Mouse (Mus musculus) heart, embryonic 15.5 days (tissue): ENCODE measurements around the gene Ndufab1. TPM values are rescaled to one million over a fixed set of nuclear protein-coding genes. Genes with fewer than 3 reads are reported as not detected.

Experiments
- ATAC-seq: fragments of 200-750 bp; cut with Nextera tagmentation; replicated peaks from 2 replicates; pipeline ENCODE4 v1.8.0; 2017; ENCODE audit warnings: low read depth, moderate TSS enrichment; ENCODE audit not compliant: insufficient number of reproducible peaks, insufficient read depth, low FRiP score
- H3K27ac ChIP-seq: fragments of 300-500 bp; sonication (generic); 2 replicates; pipeline ENCODE4 v1.5.1; 2015; ENCODE audit warnings: mild to moderate bottlenecking, inconsistent platforms
- H3K27me3 ChIP-seq: fragments of 300-500 bp; sonication (generic); 2 replicates; pipeline ENCODE4 v1.6.1; 2015; ENCODE audit warnings: inconsistent platforms
- H3K36me3 ChIP-seq: fragments of 300-500 bp; sonication (generic); 2 replicates; pipeline ENCODE4 v1.6.1; 2015; ENCODE audit warnings: mild to moderate bottlenecking, inconsistent platforms
- H3K4me1 ChIP-seq: fragments of 300-500 bp; sonication (generic); replicated peaks from 2 replicates; pipeline ENCODE4 v1.6.1; 2015; ENCODE audit warnings: inconsistent platforms
- H3K4me2 ChIP-seq: fragments of 300-500 bp; sonication (generic); 2 replicates; pipeline ENCODE4 v1.6.1; 2015; ENCODE audit warnings: inconsistent platforms, mild to moderate bottlenecking, moderate library complexity
- H3K4me3 ChIP-seq: fragments of 300-500 bp; sonication (generic); 2 replicates; pipeline ENCODE4 v1.5.1; 2015; ENCODE audit warnings: mild to moderate bottlenecking, inconsistent platforms
- H3K9ac ChIP-seq: fragments of 300-500 bp; sonication (generic); 2 replicates; pipeline ENCODE4 v1.6.1; 2015; ENCODE audit warnings: mild to moderate bottlenecking, inconsistent platforms
- H3K9me3 ChIP-seq: fragments of 300-500 bp; sonication (generic); replicated peaks from 2 replicates; pipeline ENCODE4 v1.6.1; 2016; ENCODE audit warnings: inconsistent platforms
- WGBS: fragments of 180-500 bp; shearing (Covaris S2); methylation state at CpG from one replicate; pipeline ENCODE4 v1.1.7; 2015; ENCODE audit warnings: mixed read lengths; 5-methylcytosine and 5-hydroxymethylcytosine counted together
- polyA plus RNA-seq: library from polyadenylated mRNA; unstranded; fragments of >200 nt; fragmentation: Nextera tagmentation; extraction: Ambion mirVana; gene quantifications from 2 replicates; pipeline ENCODE4 v1.2.1, GENCODE M21; 2015

The Ndufab1 gene
- polyA plus RNA-seq, result 1,227 and 1,553 TPM in 2 replicates

DNA sequence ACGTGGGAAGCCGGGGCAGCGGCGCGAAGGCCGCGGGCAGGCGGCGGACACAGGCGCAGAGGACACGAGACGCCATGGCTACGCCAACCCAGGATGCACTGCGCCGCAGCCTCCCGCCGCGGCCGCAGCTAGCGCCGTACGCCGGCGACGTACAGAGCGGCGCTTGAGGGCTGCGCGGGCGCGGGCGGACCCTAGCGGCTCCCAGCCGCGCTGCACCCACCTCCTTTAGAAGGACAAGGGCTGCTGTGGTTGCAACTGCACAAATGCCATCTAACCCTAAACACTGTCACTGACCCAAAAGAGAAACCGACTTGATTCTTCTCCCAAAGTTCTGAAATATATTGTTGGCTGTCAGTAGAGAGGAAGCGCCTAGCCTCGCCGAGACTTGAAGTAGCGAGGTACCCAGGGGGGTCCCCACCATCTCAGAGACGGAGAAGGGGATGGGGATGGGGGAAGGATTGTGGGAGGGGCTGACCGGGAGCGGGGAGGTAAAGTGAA, at the start of gene Ndufab1:
Ndufab1 (minus strand) TSS at position 140 of the 498 bp plus-strand sequence.
- no peaks in the 10 kb centered on the region for H3K27me3 ChIP-seq
- H3K9me3 ChIP-seq, result no peaks in the 10 kb centered on the region
- peak; percentile 98 for ATAC-seq
- peaks cover 25% of the 10 kb centered on the region for H3K4me1 ChIP-seq
- H3K4me3 ChIP-seq, result peak within 1 kb of the TSS; percentile 77
- peaks cover 18% of the 10 kb centered on the region for H3K36me3 ChIP-seq
- peak within 1 kb of the TSS; percentile 79 for H3K27ac ChIP-seq
- WGBS, result under 1% methylated on average over 37 of the region's 43 CpGs
- peak within 1 kb of the TSS; percentile 93 for H3K9ac ChIP-seq
- H3K4me2 ChIP-seq, result peak within 1 kb of the TSS; percentile 83

- Histone ChIP-seq H3K4me1 (no peaks in the 10 kb centered on the region), H3K27me3 (no peaks in the 10 kb centered on the region), H3K36me3 (peaks cover 80% of the 10 kb centered on the region), H3K9ac (no peak overlapping the region), H3K27ac (no peak overlapping the region), H3K4me2 (no peak overlapping the region), H3K4me3 (no peak overlapping the region), H3K9me3 (no peaks in the 10 kb centered on the region)
- no peak for ATAC-seq
Observed at GRCm38 (mm10) chr7:122140991-122141390, 39.3 kb upstream of the Ndufab1 start.

DNA sequence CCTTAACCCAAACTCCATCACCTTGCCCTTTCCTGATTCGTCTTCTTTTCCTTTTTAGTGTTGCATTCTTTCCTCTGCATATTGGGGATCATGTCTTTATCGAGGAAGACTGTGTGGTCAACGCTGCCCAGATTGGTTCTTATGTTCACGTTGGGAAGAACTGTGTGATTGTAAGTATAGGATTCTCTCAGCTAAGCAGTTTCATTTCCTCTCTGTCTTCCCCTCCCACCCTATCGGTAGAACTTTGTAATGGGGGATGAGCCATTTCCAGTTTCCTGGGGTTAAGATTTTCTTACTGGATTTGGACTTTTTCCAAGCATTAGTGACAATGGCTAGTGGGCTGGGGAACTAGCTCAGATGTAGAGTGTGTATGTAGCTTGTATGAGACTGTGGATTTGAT, 36.5 kb upstream of the Ndufab1 start:
- H3K4me2 ChIP-seq, result no peak overlapping the region
- no peaks in the 10 kb centered on the region for H3K9me3 ChIP-seq
- peaks cover 7% of the 10 kb centered on the region for H3K4me1 ChIP-seq
- H3K27ac ChIP-seq, result no peak overlapping the region
- WGBS, result 87% methylated on average over 5 of the region's 5 CpGs
- ATAC-seq, result no peak
- H3K36me3 ChIP-seq, result peaks cover 71% of the 10 kb centered on the region
- H3K9ac ChIP-seq, result no peak overlapping the region
- H3K4me3 ChIP-seq, result no peak overlapping the region
- no peaks in the 10 kb centered on the region for H3K27me3 ChIP-seq

DNA sequence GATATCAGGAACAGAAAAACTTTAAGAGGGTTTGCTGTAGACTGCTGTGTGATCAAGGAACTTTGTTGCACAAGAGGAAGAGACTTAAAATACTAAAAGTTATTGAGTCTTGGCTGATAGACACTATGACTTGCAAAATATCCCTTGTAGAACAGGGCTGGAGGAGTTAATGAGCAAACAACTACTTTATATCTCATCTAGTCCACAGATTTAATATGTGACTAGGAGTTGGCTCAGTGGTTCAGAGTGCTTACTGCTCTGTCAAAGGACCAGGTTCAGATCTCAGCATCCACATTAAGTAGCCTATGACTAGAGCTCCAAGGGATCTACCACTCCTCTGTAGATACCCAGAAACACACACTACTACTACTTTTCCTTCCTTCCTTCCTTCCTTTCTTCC, 35.4 kb upstream of the Ndufab1 start:
- Histone ChIP-seq H3K9ac (no peak overlapping the region), H3K4me2 (no peak overlapping the region), H3K4me3 (no peak overlapping the region), H3K36me3 (peaks cover 66% of the 10 kb centered on the region), H3K27ac (no peak overlapping the region), H3K27me3 (no peaks in the 10 kb centered on the region), H3K4me1 (peaks cover 10% of the 10 kb centered on the region), H3K9me3 (no peaks in the 10 kb centered on the region)
- ATAC-seq, result no peak

DNA sequence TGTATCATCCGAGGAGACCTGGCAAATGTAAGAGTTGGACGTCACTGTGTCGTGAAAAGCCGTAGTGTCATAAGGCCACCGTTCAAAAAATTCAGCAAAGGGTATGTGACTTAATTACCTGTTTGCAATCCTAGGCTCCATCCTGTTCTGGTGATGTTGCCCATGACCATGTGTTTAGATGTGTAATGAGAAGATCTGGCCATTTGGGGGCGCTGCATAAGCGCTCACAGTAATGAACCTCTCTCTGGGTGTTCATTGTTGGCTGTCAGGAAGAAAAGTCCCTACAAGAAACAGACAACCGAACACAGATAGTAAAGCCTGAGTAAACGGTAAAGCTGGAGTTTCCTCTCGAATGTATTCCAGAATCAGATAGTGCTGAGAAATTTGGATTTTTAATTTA, 33.4 kb upstream of the Ndufab1 start:
- ATAC-seq, result no peak
- 68% methylated on average over 10 of the region's 10 CpGs for WGBS
- H3K4me3 ChIP-seq, result no peak overlapping the region
- no peaks in the 10 kb centered on the region for H3K9me3 ChIP-seq
- H3K4me2 ChIP-seq, result no peak overlapping the region
- H3K36me3 ChIP-seq, result peaks cover 56% of the 10 kb centered on the region
- peaks cover 11% of the 10 kb centered on the region for H3K4me1 ChIP-seq
- H3K27ac ChIP-seq, result no peak overlapping the region
- H3K9ac ChIP-seq, result no peak overlapping the region
- H3K27me3 ChIP-seq, result no peaks in the 10 kb centered on the region

- peak overlapping the region; percentile 86 for H3K9ac ChIP-seq
- no peak for ATAC-seq
- H3K9me3 ChIP-seq, result no peaks in the 10 kb centered on the region
- H3K4me2 ChIP-seq, result peak overlapping the region; percentile 63
- H3K4me3 ChIP-seq, result peak overlapping the region; percentile 90
- peaks cover 11% of the 10 kb centered on the region for H3K4me1 ChIP-seq
- H3K27me3 ChIP-seq, result no peaks in the 10 kb centered on the region
- 16% methylated on average over 8 of the region's 8 CpGs for WGBS
- peaks cover 40% of the 10 kb centered on the region for H3K36me3 ChIP-seq
- H3K27ac ChIP-seq, result peak overlapping the region; percentile 80
Observed at GRCm38 (mm10) chr7:122133338-122133625, 31.6 kb upstream of the Ndufab1 start.

DNA sequence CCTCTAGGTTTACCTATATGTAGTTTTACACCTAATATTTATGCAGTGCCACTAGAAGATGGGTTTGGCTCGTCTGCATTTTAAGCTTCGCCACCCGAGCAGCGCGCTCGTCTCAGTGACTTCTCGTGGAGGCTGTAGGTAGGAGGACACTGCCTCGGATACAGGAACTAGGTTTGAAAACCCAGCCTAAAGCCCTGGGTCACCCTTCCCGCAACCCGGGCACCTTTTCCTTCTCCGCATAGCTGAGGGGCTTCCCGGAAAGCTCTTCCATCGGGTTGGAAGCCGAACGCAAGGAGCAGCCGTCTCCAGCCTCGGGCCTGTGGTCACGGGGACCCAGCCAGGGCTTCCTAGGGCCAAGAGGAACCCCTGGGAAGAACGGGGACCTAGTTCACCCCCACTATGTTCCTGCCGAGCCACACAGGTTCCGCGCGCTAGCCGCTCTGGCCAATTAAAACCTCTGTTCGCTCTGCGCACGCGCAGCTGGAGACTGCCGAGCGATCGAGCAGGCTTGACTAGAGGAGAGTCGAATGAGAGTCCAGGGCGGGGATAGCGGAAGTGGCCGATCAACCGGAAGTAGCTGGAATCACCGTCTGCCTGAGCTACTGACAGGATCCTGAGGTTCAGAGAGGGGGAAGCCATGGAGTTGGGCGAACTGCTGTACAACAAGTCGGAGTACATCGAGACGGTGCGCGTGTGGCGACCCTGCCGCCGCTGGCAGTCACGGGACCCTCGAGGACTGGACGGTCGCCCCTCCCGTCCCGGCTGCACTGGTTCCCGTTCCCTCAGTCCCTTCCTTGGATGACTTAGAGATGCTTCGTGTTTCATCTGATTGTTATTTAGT, 31.0 kb upstream of the Ndufab1 start, which contains the start of the genes Palb2 and Dctn5:
Palb2 (minus strand) TSS at position 489 of the 841 bp plus-strand sequence.
Dctn5 (plus strand) TSS at position 545 of the 841 bp plus-strand sequence.
- under 1% methylated on average over 54 of the region's 54 CpGs for WGBS
- peak within 1 kb of the TSS; percentile 90 for H3K4me3 ChIP-seq
- no peaks in the 10 kb centered on the region for H3K9me3 ChIP-seq
- ATAC-seq, result peak; percentile 94
- no peaks in the 10 kb centered on the region for H3K27me3 ChIP-seq
- H3K27ac ChIP-seq, result peak within 1 kb of the TSS; percentile 80
- peak within 1 kb of the TSS; percentile 86 for H3K9ac ChIP-seq
- peaks cover 11% of the 10 kb centered on the region for H3K4me1 ChIP-seq
- peak within 1 kb of the TSS; percentile 84 for H3K4me2 ChIP-seq
- H3K36me3 ChIP-seq, result peaks cover 38% of the 10 kb centered on the region

GRCm38 (mm10) chr7:122131834-122132233, 30.1 kb upstream of the Ndufab1 start:
- H3K36me3 ChIP-seq, result peaks cover 31% of the 10 kb centered on the region
- ATAC-seq, result no peak
- no peaks in the 10 kb centered on the region for H3K9me3 ChIP-seq
- H3K27ac ChIP-seq, result no peak overlapping the region
- H3K27me3 ChIP-seq, result no peaks in the 10 kb centered on the region
- 0 out of 2 replicates have a peak overlapping the region, but pooled peaks have one; percentile 86 for H3K9ac ChIP-seq
- H3K4me3 ChIP-seq, result peak overlapping the region; percentile 90
- H3K4me2 ChIP-seq, result peak overlapping the region; percentile 84
- peaks cover 11% of the 10 kb centered on the region for H3K4me1 ChIP-seq

GRCm38 (mm10) chr7:122126946-122127345, 25.3 kb upstream of the Ndufab1 start:
- no peak for ATAC-seq
- no peaks in the 10 kb centered on the region; the same call in 1 of the 2 replicates for H3K4me1 ChIP-seq
- no peak overlapping the region for H3K4me3 ChIP-seq
- H3K27me3 ChIP-seq, result no peaks in the 10 kb centered on the region
- H3K9me3 ChIP-seq, result no peaks in the 10 kb centered on the region
- H3K9ac ChIP-seq, result no peak overlapping the region
- peaks cover 36% of the 10 kb centered on the region for H3K36me3 ChIP-seq
- H3K4me2 ChIP-seq, result no peak overlapping the region
- no peak overlapping the region for H3K27ac ChIP-seq
- 92% methylated on average over 11 of the region's 11 CpGs for WGBS

DNA sequence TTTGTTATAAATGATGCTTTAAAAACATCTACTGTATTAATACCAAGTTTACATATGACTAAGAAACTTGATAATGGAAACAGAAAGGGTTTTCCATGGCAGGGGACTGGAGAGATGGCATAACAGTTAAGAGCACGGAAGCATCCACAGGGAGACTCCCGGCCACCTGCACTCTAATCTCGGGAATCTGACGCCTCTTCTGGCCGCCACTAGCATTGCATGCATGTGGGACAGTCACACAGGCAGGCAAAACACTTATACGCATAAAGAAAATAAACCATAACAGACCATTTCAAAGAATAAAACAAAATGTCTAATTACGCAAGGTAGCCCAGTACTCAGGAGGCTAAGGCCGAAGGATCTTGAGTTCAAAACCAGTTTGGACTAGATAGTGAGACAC, 23.9 kb upstream of the Ndufab1 start:
- WGBS, result 73% methylated on average over 8 of the region's 8 CpGs
- ATAC-seq, result no peak
- H3K27ac ChIP-seq, result no peak overlapping the region
- H3K9me3 ChIP-seq, result no peaks in the 10 kb centered on the region
- H3K4me3 ChIP-seq, result no peak overlapping the region
- no peaks in the 10 kb centered on the region for H3K27me3 ChIP-seq
- H3K36me3 ChIP-seq, result peaks cover 44% of the 10 kb centered on the region
- no peak overlapping the region for H3K9ac ChIP-seq
- no peaks in the 10 kb centered on the region for H3K4me1 ChIP-seq
- H3K4me2 ChIP-seq, result no peak overlapping the region

DNA sequence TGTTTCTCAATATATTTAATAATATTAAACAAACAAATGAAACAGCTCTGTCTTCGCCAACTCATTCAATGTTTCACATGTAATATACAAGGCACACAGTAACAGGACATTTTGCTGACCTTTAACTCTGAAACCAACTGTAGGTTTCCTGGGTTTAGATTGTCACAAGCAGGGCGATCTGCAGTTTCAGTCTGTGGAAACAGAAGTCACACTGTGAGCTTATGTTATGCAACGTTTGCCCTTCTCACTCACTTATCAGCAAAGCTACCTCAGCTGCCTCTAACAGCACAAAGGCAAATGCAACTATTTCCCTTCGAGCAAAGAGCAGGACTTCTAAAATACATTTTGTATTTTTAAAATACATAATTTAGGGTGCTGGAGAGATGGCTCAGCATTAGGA, 21.8 kb upstream of the Ndufab1 start:
- Histone ChIP-seq H3K4me1 (no peaks in the 10 kb centered on the region), H3K27me3 (no peaks in the 10 kb centered on the region), H3K4me2 (no peak overlapping the region), H3K9ac (no peak overlapping the region), H3K36me3 (peaks cover 50% of the 10 kb centered on the region), H3K4me3 (no peak overlapping the region), H3K9me3 (no peaks in the 10 kb centered on the region), H3K27ac (no peak overlapping the region)
- WGBS, result 81% methylated on average over 4 of the region's 4 CpGs
- no peak for ATAC-seq

GRCm38 (mm10) chr7:122108206-122108605, 6.5 kb upstream of the Ndufab1 start:
- H3K36me3 ChIP-seq, result peaks cover 12% of the 10 kb centered on the region; the same call in 1 of the 2 replicates
- no peaks in the 10 kb centered on the region for H3K9me3 ChIP-seq
- no peak overlapping the region for H3K4me2 ChIP-seq
- no peaks in the 10 kb centered on the region for H3K4me1 ChIP-seq
- no peak overlapping the region for H3K9ac ChIP-seq
- no peak for ATAC-seq
- no peak overlapping the region for H3K4me3 ChIP-seq
- H3K27ac ChIP-seq, result no peak overlapping the region
- no peaks in the 10 kb centered on the region for H3K27me3 ChIP-seq
- 87% methylated on average over 6 of the region's 6 CpGs for WGBS
